Mouse (Mus musculus) midbrain, embryonic 12.5 days (tissue): Measurements from ENCODE around the gene Hira. TPM values are rescaled to one million over a fixed set of nuclear protein-coding genes. Genes with fewer than 3 reads are reported as not detected.
"Not testable (repeated sequence)": the region's sequence is repeated elsewhere in the genome, so short reads cannot be mapped to it uniquely, and the experiment has no call there.

ENCODE experiments used
- ATAC-seq: fragments of 200-750 bp; cut with Nextera tagmentation; 2 replicates; pipeline ENCODE4 v1.8.0; 2017; ENCODE audit warnings: low read depth, moderate TSS enrichment, moderate library complexity; ENCODE audit not compliant: low FRiP score
- H3K27ac ChIP-seq: fragments of 300-500 bp; sonication (generic); replicated peaks from 2 replicates; pipeline ENCODE4 v1.5.1; 2016; ENCODE audit warnings: mild to moderate bottlenecking
- H3K27me3 ChIP-seq: fragments of 300-500 bp; sonication (generic); 2 replicates; pipeline ENCODE4 v1.6.1; 2016; ENCODE audit warnings: mild to moderate bottlenecking
- H3K36me3 ChIP-seq: fragments of 300-500 bp; sonication (generic); 2 replicates; pipeline ENCODE4 v1.6.1; 2016
- H3K4me1 ChIP-seq: fragments of 300-500 bp; sonication (generic); 2 replicates; pipeline ENCODE4 v1.6.1; 2016
- H3K4me2 ChIP-seq: fragments of 300-500 bp; sonication (generic); replicated peaks from 2 replicates; pipeline ENCODE4 v1.6.1; 2016; ENCODE audit warnings: mild to moderate bottlenecking, moderate library complexity
- H3K4me3 ChIP-seq: fragments of 300-500 bp; sonication (generic); 2 replicates; pipeline ENCODE4 v1.5.1; 2016; ENCODE audit warnings: mild to moderate bottlenecking
- H3K9ac ChIP-seq: fragments of 300-500 bp; sonication (generic); replicated peaks from 2 replicates; pipeline ENCODE4 v1.6.1; 2016; ENCODE audit warnings: mild to moderate bottlenecking, moderate library complexity
- H3K9me3 ChIP-seq: fragments of 300-500 bp; sonication (generic); 2 replicates; pipeline ENCODE4 v1.6.1; 2016; ENCODE audit warnings: mild to moderate bottlenecking
- WGBS: fragments of 180-500 bp; shearing (Covaris S2); methylation state at CpG from one replicate; pipeline ENCODE4 v1.1.7; 2016; 5-methylcytosine and 5-hydroxymethylcytosine counted together
- polyA plus RNA-seq: library from polyadenylated mRNA; unstranded; fragments of >200 nt; fragmentation: Nextera tagmentation; extraction: Ambion mirVana; gene quantifications from 2 replicates; pipeline ENCODE4 v1.2.1, GENCODE M21; 2016

The Hira gene
- polyA plus RNA-seq, 1 experiment from 2014 or later, result 27.6 TPM

DNA sequence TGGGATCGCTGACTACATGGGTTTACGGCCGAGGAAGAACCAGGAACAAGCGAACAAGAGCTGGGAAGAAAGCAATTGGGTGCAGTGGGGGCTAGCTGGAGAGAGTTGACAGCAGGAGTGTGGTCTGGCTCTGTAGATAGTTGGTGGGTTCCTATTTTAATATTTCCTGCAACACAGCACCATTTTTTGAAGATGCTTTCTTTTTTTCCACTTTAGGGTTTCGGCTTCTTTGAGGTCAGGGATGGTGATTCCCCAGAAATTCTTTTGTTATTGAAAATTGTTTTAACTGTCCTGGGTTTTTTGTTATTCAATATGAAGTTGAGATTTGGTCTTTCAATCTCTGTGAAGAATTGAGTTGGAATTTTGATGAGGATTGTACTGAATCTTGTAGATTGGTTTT is 110.0 kb downstream of the Hira start:
- no peak overlapping the region for H3K4me2 ChIP-seq
- H3K27me3 ChIP-seq, result no peaks in the 10 kb centered on the region
- no peak for ATAC-seq
- 91% methylated on average over 5 of the region's 5 CpGs for WGBS
- no peak overlapping the region for H3K9ac ChIP-seq
- H3K36me3 ChIP-seq, result no peaks in the 10 kb centered on the region
- no peaks in the 10 kb centered on the region for H3K9me3 ChIP-seq
- H3K4me1 ChIP-seq, result no peaks in the 10 kb centered on the region
- no peak overlapping the region for H3K27ac ChIP-seq
- no peak overlapping the region for H3K4me3 ChIP-seq

DNA sequence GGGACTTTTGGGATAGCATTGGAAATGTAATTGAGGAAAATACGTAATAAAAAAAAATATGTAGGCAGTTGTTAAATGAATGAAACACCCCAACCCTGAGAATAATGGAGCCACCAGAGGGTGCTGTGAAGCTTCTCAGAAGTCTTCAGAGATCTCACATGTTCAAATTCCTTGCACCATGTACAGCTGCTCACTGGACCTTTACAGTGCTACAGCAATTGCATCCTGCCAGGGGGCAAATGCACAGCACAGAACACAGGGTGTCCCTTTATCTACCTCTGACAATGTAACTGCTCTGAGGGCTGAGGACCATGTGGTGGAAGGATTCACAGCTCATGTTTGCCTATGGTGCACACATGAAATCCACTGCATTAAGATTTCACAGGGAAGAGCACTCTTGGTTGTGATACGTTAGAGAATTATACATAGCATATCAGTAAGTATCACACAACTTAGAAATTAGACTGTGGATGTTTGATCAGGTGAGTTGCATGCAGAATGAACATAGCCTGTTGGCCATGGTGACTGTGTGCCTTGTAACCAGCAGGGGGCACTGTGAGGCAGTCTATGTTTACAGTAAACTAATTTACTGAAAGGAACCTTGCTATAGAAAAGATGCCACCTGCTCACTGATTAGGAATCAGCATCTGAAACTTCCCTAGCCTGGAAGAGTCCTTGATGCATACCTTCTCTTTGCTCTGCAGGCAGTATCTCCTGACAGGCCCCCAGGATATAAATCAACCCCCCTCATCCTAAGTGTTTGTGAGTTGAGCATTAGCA is 126.0 kb downstream of the Hira start:
- WGBS, result 33% methylated on average over 2 of the region's 2 CpGs
- not testable (repeated sequence) for H3K9ac ChIP-seq, H3K4me1 ChIP-seq, H3K9me3 ChIP-seq, H3K27me3 ChIP-seq, H3K36me3 ChIP-seq, H3K4me2 ChIP-seq, H3K27ac ChIP-seq, H3K4me3 ChIP-seq
- peak; percentile 54; the same call in 1 of the 2 replicates for ATAC-seq

DNA sequence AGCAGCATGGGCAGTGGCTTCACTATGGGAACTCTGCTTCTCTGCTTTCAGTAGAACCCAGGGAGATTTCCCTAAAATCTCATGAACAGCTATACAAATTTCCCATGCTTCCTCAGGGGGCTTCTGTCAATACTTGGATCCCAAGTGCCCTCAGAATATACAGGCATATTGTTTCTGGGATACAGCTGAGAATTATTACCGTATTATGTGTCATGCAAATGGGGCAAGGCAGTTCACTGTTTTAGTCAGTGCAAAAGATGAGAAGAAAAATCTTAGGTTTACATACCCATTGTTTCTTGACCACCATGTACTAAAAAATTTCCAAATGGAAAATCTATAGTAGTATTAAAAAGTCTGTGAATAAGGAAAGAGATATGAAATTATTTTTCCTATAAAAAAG is 126.9 kb downstream of the Hira start:
- Histone ChIP-seq H3K27me3 (no peaks in the 10 kb centered on the region), H3K27ac (no peak overlapping the region), H3K4me1 (no peaks in the 10 kb centered on the region), H3K4me3 (no peak overlapping the region), H3K4me2 (no peak overlapping the region), H3K9me3 (no peaks in the 10 kb centered on the region), H3K9ac (no peak overlapping the region), H3K36me3 (no peaks in the 10 kb centered on the region)
- WGBS, result 88% methylated on average over 1 of the region's 1 CpGs
- ATAC-seq, result no peak

DNA sequence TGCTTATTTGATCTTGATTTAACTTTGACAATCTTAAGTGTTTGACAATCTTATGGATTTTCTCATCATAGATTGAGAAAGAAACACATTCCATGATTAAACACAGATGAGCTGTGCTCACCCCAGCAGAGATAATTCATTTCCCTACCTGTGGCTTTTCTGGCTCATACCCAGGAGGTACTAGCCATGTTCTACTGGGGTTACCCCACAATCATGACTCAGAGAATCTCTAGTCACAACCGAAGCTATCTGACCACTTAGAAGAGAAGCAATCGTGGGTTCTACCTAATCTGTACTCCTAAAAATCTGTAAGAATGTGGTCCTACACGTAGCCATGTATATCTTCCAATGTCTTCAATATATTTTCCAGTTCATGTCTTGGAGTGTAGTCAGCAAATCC is 128.5 kb downstream of the Hira start:
- H3K27ac ChIP-seq, result no peak overlapping the region
- no peak for ATAC-seq
- H3K4me2 ChIP-seq, result no peak overlapping the region
- H3K36me3 ChIP-seq, result no peaks in the 10 kb centered on the region
- no peak overlapping the region for H3K4me3 ChIP-seq
- H3K27me3 ChIP-seq, result no peaks in the 10 kb centered on the region
- H3K4me1 ChIP-seq, result no peaks in the 10 kb centered on the region
- WGBS, result 77% methylated on average over 3 of the region's 3 CpGs
- no peaks in the 10 kb centered on the region for H3K9me3 ChIP-seq
- no peak overlapping the region for H3K9ac ChIP-seq

DNA sequence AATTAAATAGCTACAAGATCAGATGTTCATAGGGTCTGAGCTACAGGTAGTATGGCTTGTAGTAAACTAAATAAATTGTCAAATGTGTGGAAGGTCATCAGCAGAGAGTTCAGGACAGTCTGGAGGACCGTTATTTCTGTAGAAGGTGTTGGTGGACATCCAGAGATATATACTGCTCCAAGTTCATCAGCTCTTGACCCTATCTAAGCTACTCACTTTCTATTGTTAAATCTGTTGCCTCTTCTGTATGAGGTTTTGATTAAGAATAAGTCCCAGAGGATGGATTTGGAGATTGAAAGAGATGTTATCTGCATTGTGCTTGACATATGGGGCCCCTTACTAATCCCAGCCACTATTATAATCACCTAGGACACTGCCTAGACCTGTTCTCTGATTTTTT is 129.9 kb downstream of the Hira start:
- Histone ChIP-seq H3K36me3 (no peaks in the 10 kb centered on the region), H3K4me3 (no peak overlapping the region), H3K9ac (no peak overlapping the region), H3K9me3 (no peaks in the 10 kb centered on the region), H3K4me2 (no peak overlapping the region), H3K27me3 (no peaks in the 10 kb centered on the region), H3K27ac (no peak overlapping the region), H3K4me1 (no peaks in the 10 kb centered on the region)
- no peak for ATAC-seq
- 75% methylated on average over 1 of the region's 1 CpGs for WGBS

DNA sequence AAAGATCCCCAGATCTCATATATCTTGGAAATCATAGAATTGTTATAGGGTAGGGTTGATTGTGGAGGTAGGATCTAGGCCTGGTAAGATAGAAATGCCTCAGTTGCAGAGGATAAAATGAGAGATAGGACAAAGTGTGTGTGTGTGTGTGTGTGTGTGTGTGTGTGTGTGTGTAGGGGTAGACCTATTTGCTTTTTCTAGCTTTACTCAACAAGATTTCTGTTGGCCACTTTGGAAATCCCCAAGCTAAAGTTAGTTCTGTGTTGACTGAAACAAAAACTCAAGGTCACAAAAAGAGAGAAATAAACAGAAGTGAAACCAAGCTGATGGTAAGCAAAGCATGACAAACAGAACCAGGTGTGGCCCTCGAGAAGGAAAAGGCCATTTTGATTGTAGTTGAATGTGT is 130.4 kb downstream of the Hira start:
- H3K27ac ChIP-seq, ATAC-seq, H3K27me3 ChIP-seq, H3K9me3 ChIP-seq, H3K9ac ChIP-seq, H3K4me2 ChIP-seq, H3K4me3 ChIP-seq, H3K4me1 ChIP-seq, H3K36me3 ChIP-seq: not testable (repeated sequence)
- 69% methylated on average over 1 of the region's 1 CpGs for WGBS

DNA sequence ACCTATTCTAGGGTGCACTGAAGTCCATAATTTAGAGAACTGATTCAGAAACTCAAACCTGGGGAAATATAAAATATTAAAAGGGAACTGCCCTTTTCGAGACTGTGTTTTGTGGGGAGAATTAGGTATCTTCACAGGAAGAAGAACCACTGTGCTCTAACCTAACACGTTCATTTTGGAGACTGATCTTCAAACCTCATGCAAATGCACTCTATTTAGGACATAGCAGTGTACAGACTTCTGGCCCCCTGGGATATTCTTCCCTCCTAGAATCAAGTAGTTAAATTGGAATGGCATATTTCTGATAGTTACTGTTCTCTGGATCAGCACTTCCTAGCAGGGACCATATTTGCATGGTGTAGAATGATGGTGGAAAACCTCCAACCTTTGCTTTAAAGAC is 133.9 kb downstream of the Hira start:
- no peak for ATAC-seq
- no peaks in the 10 kb centered on the region for H3K9me3 ChIP-seq
- H3K27me3 ChIP-seq, result no peaks in the 10 kb centered on the region
- no peaks in the 10 kb centered on the region for H3K36me3 ChIP-seq
- no peak overlapping the region for H3K9ac ChIP-seq
- no peak overlapping the region for H3K4me3 ChIP-seq
- no peak overlapping the region for H3K4me2 ChIP-seq
- WGBS, result 75% methylated on average over 2 of the region's 2 CpGs
- no peaks in the 10 kb centered on the region for H3K4me1 ChIP-seq
- no peak overlapping the region for H3K27ac ChIP-seq

DNA sequence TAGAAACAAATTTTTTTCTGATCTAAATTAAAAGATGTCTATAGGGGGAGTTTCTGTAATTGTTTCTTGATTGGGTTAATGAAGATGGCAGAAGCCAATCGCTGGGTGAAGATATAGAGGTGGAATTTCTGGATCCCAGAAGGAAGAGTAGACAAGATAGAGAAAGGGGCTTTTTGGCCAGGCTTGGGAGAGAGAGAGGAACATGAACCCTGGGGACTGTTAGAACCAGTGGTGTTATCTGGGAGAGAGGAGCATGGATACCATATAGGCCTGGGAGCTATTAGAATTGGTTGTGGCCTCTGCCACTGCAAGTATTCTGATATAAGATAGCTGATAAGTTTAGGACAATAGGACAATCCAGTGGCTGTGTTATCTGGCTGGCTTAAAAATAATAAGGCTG is 136.7 kb downstream of the Hira start:
- no peaks in the 10 kb centered on the region for H3K36me3 ChIP-seq
- no peak overlapping the region for H3K9ac ChIP-seq
- H3K4me2 ChIP-seq, result no peak overlapping the region
- no peak for ATAC-seq
- H3K9me3 ChIP-seq, result no peaks in the 10 kb centered on the region
- no peak overlapping the region for H3K27ac ChIP-seq
- 77% methylated on average over 1 of the region's 1 CpGs for WGBS
- H3K4me3 ChIP-seq, result no peak overlapping the region
- no peaks in the 10 kb centered on the region for H3K4me1 ChIP-seq
- no peaks in the 10 kb centered on the region for H3K27me3 ChIP-seq

DNA sequence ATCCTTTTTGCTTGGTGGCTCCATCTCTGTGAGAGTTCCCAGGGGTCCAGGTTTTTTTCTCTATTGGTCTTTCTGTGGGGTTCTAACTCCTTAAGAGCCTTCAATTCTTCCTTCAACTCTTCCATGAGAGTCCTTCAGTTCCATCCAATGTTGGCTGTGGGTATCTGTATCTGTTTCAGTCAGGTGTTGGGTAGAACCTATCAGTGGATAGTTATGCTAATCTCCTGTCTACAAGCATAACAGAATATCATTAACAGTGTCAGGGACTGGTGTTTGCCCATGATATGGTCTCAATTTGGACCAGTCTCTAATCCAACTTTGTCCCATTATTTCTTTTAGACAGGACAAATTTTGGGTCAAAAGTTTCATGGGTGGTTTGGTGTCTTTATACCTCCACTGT is 137.8 kb downstream of the Hira start:
- Histone ChIP-seq H3K4me1 (no peaks in the 10 kb centered on the region), H3K9ac (no peak overlapping the region), H3K36me3 (no peaks in the 10 kb centered on the region), H3K4me2 (no peak overlapping the region), H3K27me3 (no peaks in the 10 kb centered on the region), H3K4me3 (no peak overlapping the region), H3K27ac (no peak overlapping the region), H3K9me3 (no peaks in the 10 kb centered on the region)
- no peak for ATAC-seq

Other genes with a start within 250 kb of the Hira start
- gene Sept5, start 247.1 kb upstream of the Hira start, polyA plus RNA-seq, result 81.6 and 84.4 TPM in 2 replicates
- 34.6 and 39.2 TPM in 2 replicates for gene Cldn5, start 100.2 kb upstream of the Hira start, polyA plus RNA-seq
- gene Ufd1, start 65.3 kb upstream of the Hira start, polyA plus RNA-seq, result 104 and 107 TPM in 2 replicates
- gene Cdc45, start 65.0 kb upstream of the Hira start, polyA plus RNA-seq, result 41.3 and 42.1 TPM in 2 replicates
- gene 2510002D24Rik, start 40.5 kb upstream of the Hira start, polyA plus RNA-seq, result 23.6 and 25.8 TPM in 2 replicates
- gene Gm28539, start 40.5 kb upstream of the Hira start, polyA plus RNA-seq, result not detected in 2 replicates
- gene Mrpl40, start 175 bp upstream of the Hira start, polyA plus RNA-seq, result 77.0 and 92.1 TPM in 2 replicates